Mouse (Mus musculus): ENCODE data around the gene Cyp4x1.

- TF ChIP-seq CTCF (conservative IDR thresholded peaks at IDR 0.05; ENCODE audit: insufficient read depth, insufficient read length, low read depth, low read length): no peak
- TF ChIP-seq POLR2A (IDR thresholded peaks at IDR 0.05; ENCODE audit: low read depth, low read length): no peak
Observed at GRCm38 (mm10) chr4:115060753-115061152, 73.3 kb downstream of the Cyp4x1 start.
